Mouse (Mus musculus): ENCODE results near the gene Adgrg4.
A peak's percentile ranks its signal among the peaks of the same experiment; 100 is the strongest.

Gene Adgrg4

GRCm38 (mm10) chrX:56869863-56870262, at the start of gene Adgrg4:
Adgrg4 (plus strand) TSS chrX:56870163.
- no peak for DNase-seq

GRCm38 (mm10) chrX:56821765-56822603, 48.0 kb upstream of the Adgrg4 start, which contains the start of gene Map7d3:
Map7d3 (minus strand) TSS chrX:56822326.
- no peak for DNase-seq

- no peak for DNase-seq
Observed at GRCm38 (mm10) chrX:56827492-56827891, 42.5 kb upstream of the Adgrg4 start.

- no peak for DNase-seq
Observed at GRCm38 (mm10) chrX:56835842-56836241, 34.1 kb upstream of the Adgrg4 start.

GRCm38 (mm10) chrX:56839369-56839768, 30.6 kb upstream of the Adgrg4 start:
- peak; percentile 10 to 39 for DNase-seq

- no peak for DNase-seq
Observed at GRCm38 (mm10) chrX:56841255-56841654, 28.7 kb upstream of the Adgrg4 start.

- DNase-seq: no peak
Observed at GRCm38 (mm10) chrX:57012891-57013290, 142.9 kb downstream of the Adgrg4 start.

- DNase-seq: no peak
Observed at GRCm38 (mm10) chrX:57042774-57043173, 172.8 kb downstream of the Adgrg4 start, which contains the start of gene Brs3. Brs3 (plus strand) TSS chrX:57043074.

- DNase-seq: no peak
Observed at GRCm38 (mm10) chrX:57043869-57044268, 173.9 kb downstream of the Adgrg4 start.
